Mouse (Mus musculus) bone marrow, adult 2 months (tissue): Measurements from ENCODE around the gene Itpk1.

Source experiments
- CTCF ChIP-seq: fragments of 200-500 bp; IDR thresholded peaks from 2 replicates; pipeline ENCODE4 v1.5.1; 2011; ENCODE audit warnings: low read length, control low read depth; ENCODE audit not compliant: control insufficient read depth, insufficient read depth
- POLR2A ChIP-seq: fragments of 200-500 bp; IDR thresholded peaks from 2 replicates; pipeline ENCODE4 v1.6.1; 2011; ENCODE audit warnings: low read depth, mild to moderate bottlenecking, control low read depth, low read length, borderline replicate concordance; ENCODE audit not compliant: control insufficient read depth

DNA sequence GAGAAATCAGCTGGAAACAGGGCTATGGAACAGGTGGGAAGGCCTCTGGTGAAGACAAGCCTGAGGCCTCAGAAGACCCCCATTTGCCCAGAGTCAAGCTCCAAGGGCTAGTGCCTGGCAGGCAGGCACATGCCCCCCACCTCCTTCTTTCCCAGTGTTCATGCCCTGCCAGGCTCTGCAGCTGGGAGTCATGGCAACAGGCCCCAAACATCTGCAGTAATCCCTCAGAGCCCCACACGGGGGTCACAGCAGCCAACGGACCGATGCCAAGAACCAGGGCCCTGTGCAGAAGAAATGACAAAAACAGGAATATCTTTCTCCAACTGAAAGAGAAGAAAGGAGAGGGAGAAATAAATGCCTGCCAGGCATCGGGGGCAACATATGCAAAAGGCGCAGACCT, 20.8 kb downstream of the Itpk1 start:
- TF ChIP-seq POLR2A: no peak
- TF ChIP-seq CTCF: no peak
